Mouse (Mus musculus) myocyte (in vitro differentiated cells): ENCODE measurements around the gene Nsun6. TPM values are rescaled to one million over a fixed set of nuclear protein-coding genes. Genes with fewer than 3 reads are reported as not detected.

Experiments
- H3K27me3 ChIP-seq: one replicate; pipeline ENCODE4 v1.6.1; 2011; ENCODE audit not compliant: control insufficient read depth, insufficient read depth, insufficient read length
- H3K36me3 ChIP-seq: one replicate; pipeline ENCODE4 v1.6.1; 2011; ENCODE audit not compliant: control insufficient read depth, insufficient read depth
- H3K4me2 ChIP-seq: one replicate; pipeline ENCODE4 v1.6.1; 2011; ENCODE audit warnings: low read depth, control low read depth
- H3K4me3 ChIP-seq: one replicate; pipeline ENCODE4 v1.5.1; 2011; ENCODE audit warnings: mild to moderate bottlenecking, control low read depth, moderate library complexity
- H3K79me2 ChIP-seq: one replicate; pipeline ENCODE4 v1.6.1; 2011; ENCODE audit not compliant: control insufficient read depth, insufficient read depth
- H3ac ChIP-seq: one replicate; pipeline ENCODE4 v1.6.1; 2011; ENCODE audit not compliant: control insufficient read depth, insufficient read length
- CEBPB ChIP-seq: IDR thresholded peaks from 2 replicates; pipeline ENCODE4 v1.6.1; 2011; ENCODE audit warnings: mild to moderate bottlenecking, moderate library complexity; ENCODE audit not compliant: poor library complexity, insufficient read depth, severe bottlenecking
- E2F4 ChIP-seq: IDR thresholded peaks from one replicate; pipeline ENCODE4 v1.6.1; 2011; ENCODE audit warnings: mild to moderate bottlenecking, control low read depth, moderate library complexity; ENCODE audit not compliant: insufficient read depth
- MAX ChIP-seq: IDR thresholded peaks from one replicate; pipeline ENCODE4 v1.6.1; 2011; ENCODE audit warnings: low read depth, mild to moderate bottlenecking, control low read depth
- MYOD1 ChIP-seq, 3 experiments: IDR thresholded peaks; one replicate each; pipeline ENCODE4 v1.6.1; 2011; ENCODE audit warnings: control low read depth in 2 of 3, low read depth in 2 of 3, mild to moderate bottlenecking in 2 of 3, moderate library complexity in 1 of 3; ENCODE audit not compliant: insufficient read length in 2 of 3, control insufficient read depth in 1 of 3
- MYOG ChIP-seq, 3 experiments: IDR thresholded peaks; one replicate each; pipeline ENCODE4 v1.6.1; 2011; ENCODE audit warnings: control low read depth in 2 of 3, low read depth in 2 of 3, mild to moderate bottlenecking in 2 of 3; ENCODE audit not compliant: insufficient read length in 2 of 3, control insufficient read depth in 1 of 3, insufficient read depth in 1 of 3
- POLR2A ChIP-seq: IDR thresholded peaks from one replicate; pipeline ENCODE4 v1.6.1; 2011; ENCODE audit warnings: low read depth, mild to moderate bottlenecking, control low read depth, moderate library complexity; ENCODE audit not compliant: insufficient read length
- POLR2AphosphoS2 ChIP-seq: IDR thresholded peaks from one replicate; pipeline ENCODE4 v1.6.1; 2011; ENCODE audit warnings: low read depth, control low read depth; ENCODE audit not compliant: insufficient read length
- REST ChIP-seq: IDR thresholded peaks from one replicate; pipeline ENCODE4 v1.6.1; 2011; ENCODE audit warnings: mild to moderate bottlenecking, control low read depth, moderate library complexity; ENCODE audit not compliant: insufficient read depth, insufficient read length
- SRF ChIP-seq: IDR thresholded peaks from one replicate; pipeline ENCODE4 v1.6.1; 2011; ENCODE audit warnings: low read depth; ENCODE audit not compliant: control insufficient read depth, insufficient read length
- TCF12 ChIP-seq: IDR thresholded peaks from one replicate; pipeline ENCODE4 v1.6.1; 2011; ENCODE audit warnings: mild to moderate bottlenecking, control low read depth; ENCODE audit not compliant: poor library complexity, insufficient read depth, severe bottlenecking
- TCF3 ChIP-seq: IDR thresholded peaks from one replicate; pipeline ENCODE4 v1.6.1; 2011; ENCODE audit warnings: low read depth, control low read depth; ENCODE audit not compliant: insufficient read length
- USF1 ChIP-seq: IDR thresholded peaks from one replicate; pipeline ENCODE4 v1.6.1; 2011; ENCODE audit warnings: low read depth, mild to moderate bottlenecking, control low read depth, moderate library complexity
- polyA plus RNA-seq: library from polyadenylated mRNA; unstranded; fragments of >200 nt; fragmentation: generic; extraction: Trizol; gene quantifications from one replicate; pipeline ENCODE4 v1.2.1, GENCODE M21; 2012; ENCODE audit warnings: missing spikeins

Gene Nsun6
- 3.4 TPM for polyA plus RNA-seq

DNA sequence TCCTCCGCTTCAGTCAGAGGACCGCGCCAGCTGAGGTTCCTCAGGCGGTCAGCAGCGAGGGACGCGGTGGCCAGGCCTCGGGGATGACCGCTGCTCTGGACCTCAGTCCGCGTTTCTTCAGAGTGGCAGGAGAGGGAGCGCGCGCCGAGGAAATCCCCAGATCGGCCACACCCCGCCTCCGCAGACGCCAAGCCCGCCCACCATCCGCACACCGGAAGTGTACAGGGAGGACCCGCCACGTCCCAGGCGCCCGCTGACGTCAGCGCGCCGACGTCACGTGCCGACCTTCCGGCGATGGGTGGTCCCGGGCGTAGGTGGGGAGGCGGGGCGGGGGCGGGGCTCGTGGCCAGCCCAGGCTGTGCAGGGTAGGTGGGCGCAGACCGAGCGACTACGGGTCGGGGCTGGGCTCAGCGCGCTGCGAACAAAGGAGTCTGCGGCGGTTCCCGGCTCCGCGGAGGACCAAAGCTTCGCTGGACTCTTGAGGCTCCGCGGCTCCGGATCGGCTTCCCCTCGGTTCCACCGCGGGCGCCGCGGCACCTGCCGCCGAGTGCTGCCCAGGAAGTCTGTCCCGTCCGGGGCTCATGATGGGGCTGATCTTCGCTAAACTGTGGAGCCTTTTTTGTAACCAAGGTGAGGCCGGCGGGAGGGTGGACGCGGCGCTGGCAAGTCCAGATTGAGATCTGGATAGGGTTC, at the start of gene Nsun6:
TSS of gene Nsun6 (minus strand) at position 125 of the 693 bp plus-strand sequence.
- H3K79me2 ChIP-seq: peaks cover 38% of the 10 kb centered on the region
- H3K4me2 ChIP-seq: peak within 1 kb of the TSS; percentile 91
- H3K4me3 ChIP-seq: peak within 1 kb of the TSS; percentile 77
- peak within 1 kb of the TSS; percentile 77 for H3ac ChIP-seq
- no peaks in the 10 kb centered on the region for H3K36me3 ChIP-seq
- TF ChIP-seq SRF: peak; percentile 39
- TF ChIP-seq POLR2AphosphoS2: peak; percentile 97
- TF ChIP-seq MAX: no peak
- peak; percentile 95 for TF ChIP-seq POLR2A
- no peak for TF ChIP-seq CEBPB
- TF ChIP-seq MYOD1 (IDR thresholded peaks at IDR 0.05; ENCODE audit: control insufficient read depth in 1 of 3, insufficient read length in 2 of 3, low read depth in 2 of 3): peak in 1 of 3 experiments; percentile 21
- TF ChIP-seq USF1: peak; percentile 81
- TF ChIP-seq TCF3: no peak
- TF ChIP-seq TCF12: no peak
- peak in 2 of 3 experiments; percentile 24 to 55 for TF ChIP-seq MYOG (IDR thresholded peaks at IDR 0.05; ENCODE audit: control insufficient read depth in 1 of 3, insufficient read depth in 1 of 3, insufficient read length in 2 of 3, low read depth in 2 of 3)
- no peak for TF ChIP-seq E2F4
- peak; percentile 30 for TF ChIP-seq REST
- H3K27me3 ChIP-seq: no peaks in the 10 kb centered on the region

DNA sequence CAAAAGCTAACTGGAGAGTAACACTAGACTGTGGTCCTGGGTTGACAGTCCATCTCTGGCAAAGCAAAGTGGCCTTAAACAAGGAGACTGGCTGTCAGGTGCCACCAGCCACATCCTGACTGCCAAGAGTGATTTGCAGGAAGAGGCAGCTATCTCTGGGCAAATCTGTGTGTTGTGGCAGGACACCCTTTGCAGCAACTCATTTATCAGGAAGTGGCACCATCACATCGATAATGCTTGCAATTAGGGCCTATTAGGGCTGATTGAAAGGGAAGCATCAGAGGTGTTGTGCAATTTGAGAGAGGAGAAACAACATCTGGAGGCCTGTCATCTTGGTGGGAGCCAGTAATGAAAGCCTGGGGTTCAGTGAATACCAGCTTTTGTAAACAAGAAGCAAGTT, 49.5 kb upstream of the Nsun6 start:
- H3ac ChIP-seq: no peak overlapping the region
- H3K27me3 ChIP-seq: no peaks in the 10 kb centered on the region
- no peaks in the 10 kb centered on the region for H3K36me3 ChIP-seq
- TF ChIP-seq POLR2AphosphoS2 (no peak), MAX (no peak)
- H3K4me2 ChIP-seq: no peak overlapping the region
- H3K4me3 ChIP-seq: no peak overlapping the region
- no peaks in the 10 kb centered on the region for H3K79me2 ChIP-seq

DNA sequence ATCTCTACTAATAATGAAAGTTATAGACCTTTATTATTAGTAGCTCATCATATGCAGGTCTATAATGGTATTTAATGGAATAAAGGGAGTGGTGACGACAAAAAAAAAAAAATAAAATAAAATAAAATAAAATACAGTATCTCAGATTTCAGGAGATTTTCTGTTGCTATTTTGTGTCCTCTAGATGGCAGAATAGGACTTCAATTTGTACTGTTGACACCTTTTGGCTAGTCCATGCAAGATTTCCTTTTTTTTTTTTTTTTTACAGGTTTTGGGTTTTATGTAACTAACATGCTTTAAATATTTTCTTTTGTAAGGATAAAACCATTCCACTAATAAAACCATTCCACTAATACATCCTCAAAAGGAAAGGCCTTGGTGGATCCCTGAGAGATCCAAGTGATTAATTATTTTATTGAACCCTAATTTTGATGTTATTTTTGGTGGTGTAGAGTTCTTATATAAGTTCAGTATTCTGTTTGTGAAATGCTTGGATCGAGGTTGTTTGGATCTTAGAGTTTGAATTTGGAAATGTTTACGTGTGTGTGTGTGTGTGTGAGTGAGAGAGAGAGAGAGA, 41.7 kb upstream of the Nsun6 start:
- Histone ChIP-seq H3K4me3 (no peak overlapping the region), H3K36me3 (no peaks in the 10 kb centered on the region), H3K27me3 (no peaks in the 10 kb centered on the region), H3K79me2 (no peaks in the 10 kb centered on the region), H3K4me2 (no peak overlapping the region), H3ac (no peak overlapping the region)
- TF ChIP-seq MYOG (IDR thresholded peaks at IDR 0.05; ENCODE audit: control insufficient read depth in 1 of 3, insufficient read depth in 1 of 3, insufficient read length in 2 of 3, low read depth in 2 of 3) (no peak), SRF (no peak), MAX (no peak), TCF12 (no peak), POLR2AphosphoS2 (no peak), CEBPB (no peak), POLR2A (no peak), REST (no peak), MYOD1 (IDR thresholded peaks at IDR 0.05; ENCODE audit: control insufficient read depth in 1 of 3, insufficient read length in 2 of 3, low read depth in 2 of 3) (no peak), TCF3 (no peak)

DNA sequence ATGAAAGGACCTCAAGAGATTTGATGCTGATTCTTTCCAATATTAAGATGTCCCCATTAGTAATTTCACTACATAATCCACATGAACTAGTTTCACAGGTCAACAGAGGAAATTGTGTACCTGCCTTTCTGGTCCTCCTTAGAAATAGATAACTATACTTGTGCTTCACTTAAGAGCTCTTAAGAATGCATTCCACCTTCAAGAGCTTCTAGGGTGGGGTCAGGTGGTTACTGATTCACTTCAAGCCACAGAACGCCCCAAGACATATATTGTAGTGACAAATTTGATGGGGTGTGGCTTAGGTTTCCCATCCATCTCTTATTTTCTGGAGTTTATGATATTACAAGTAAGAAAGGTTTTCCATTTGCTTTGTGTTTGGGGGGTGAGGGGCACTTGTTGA, 32.4 kb upstream of the Nsun6 start:
- H3K4me2 ChIP-seq: no peak overlapping the region
- H3K4me3 ChIP-seq: no peak overlapping the region
- TF ChIP-seq USF1 (no peak), TCF12 (no peak), POLR2A (no peak), E2F4 (no peak), TCF3 (no peak), CEBPB (no peak), MYOG (IDR thresholded peaks at IDR 0.05; ENCODE audit: control insufficient read depth in 1 of 3, insufficient read depth in 1 of 3, insufficient read length in 2 of 3, low read depth in 2 of 3) (no peak), SRF (no peak), MYOD1 (IDR thresholded peaks at IDR 0.05; ENCODE audit: control insufficient read depth in 1 of 3, insufficient read length in 2 of 3, low read depth in 2 of 3) (no peak), MAX (no peak), POLR2AphosphoS2 (no peak)
- H3K27me3 ChIP-seq: no peaks in the 10 kb centered on the region
- H3K79me2 ChIP-seq: no peaks in the 10 kb centered on the region
- H3ac ChIP-seq: no peak overlapping the region
- peaks cover 5% of the 10 kb centered on the region for H3K36me3 ChIP-seq
